Mouse (Mus musculus) forebrain, embryonic 16.5 days (tissue): Measurements from ENCODE around the gene Tmem238l. TPM values are rescaled to one million over a fixed set of nuclear protein-coding genes. Genes with fewer than 3 reads are reported as not detected.

Experiments
- ATAC-seq: fragments of 200-750 bp; cut with Nextera tagmentation; 2 replicates; pipeline ENCODE4 v1.8.0; 2017; ENCODE audit warnings: mild to moderate bottlenecking, moderate library complexity
- H3K27ac ChIP-seq: fragments of 300-500 bp; sonication (generic); 2 replicates; pipeline ENCODE4 v1.5.1; 2014; ENCODE audit warnings: low read length, control low read depth
- H3K27me3 ChIP-seq: fragments of 300-500 bp; sonication (generic); replicated peaks from 2 replicates; pipeline ENCODE4 v1.6.1; 2014; ENCODE audit warnings: low read length; ENCODE audit not compliant: control insufficient read depth, insufficient read depth
- H3K36me3 ChIP-seq: fragments of 300-500 bp; sonication (generic); 2 replicates; pipeline ENCODE4 v1.6.1; 2014; ENCODE audit not compliant: control insufficient read depth, insufficient read depth
- H3K4me1 ChIP-seq: fragments of 300-500 bp; sonication (generic); replicated peaks from 2 replicates; pipeline ENCODE4 v1.6.1; 2014; ENCODE audit warnings: low read length; ENCODE audit not compliant: control insufficient read depth, insufficient read depth
- H3K4me2 ChIP-seq: fragments of 300-500 bp; sonication (generic); 2 replicates; pipeline ENCODE4 v1.6.1; 2014; ENCODE audit warnings: mild to moderate bottlenecking, low read length, control low read depth
- H3K4me3 ChIP-seq: fragments of 300-500 bp; sonication (generic); replicated peaks from 2 replicates; pipeline ENCODE4 v1.5.1; 2014; ENCODE audit warnings: mild to moderate bottlenecking, low read length, control low read depth
- H3K9ac ChIP-seq: fragments of 300-500 bp; sonication (generic); replicated peaks from 2 replicates; pipeline ENCODE4 v1.6.1; 2014; ENCODE audit warnings: low read depth, low read length, control low read depth
- H3K9me3 ChIP-seq: fragments of 300-500 bp; sonication (generic); 2 replicates; pipeline ENCODE4 v1.6.1; 2016; ENCODE audit warnings: low read length; ENCODE audit not compliant: control insufficient read depth
- WGBS: fragments of 180-500 bp; shearing (Covaris S2); extraction: QIAGEN DNeasy Blood & Tissue Kit; methylation state at CpG from one replicate; pipeline ENCODE4 v1.1.7; 2014; 5-methylcytosine and 5-hydroxymethylcytosine counted together
- polyA plus RNA-seq: library from polyadenylated mRNA; unstranded; fragments of >200 nt; fragmentation: Nextera tagmentation; extraction: Ambion mirVana; gene quantifications from 2 replicates; pipeline ENCODE4 v1.2.1, GENCODE M21; 2015

Tmem238l gene
- polyA plus RNA-seq, 1 experiment from 2014 or later: not detected

- 79% methylated on average over 1 of the region's 1 CpGs for WGBS
- H3K9me3 ChIP-seq: no peaks in the 10 kb centered on the region
- H3K4me2 ChIP-seq: no peak overlapping the region
- no peaks in the 10 kb centered on the region for H3K36me3 ChIP-seq
- no peaks in the 10 kb centered on the region for H3K4me1 ChIP-seq
- no peak for ATAC-seq
- H3K4me3 ChIP-seq: no peak overlapping the region
- no peaks in the 10 kb centered on the region for H3K27me3 ChIP-seq
- H3K27ac ChIP-seq: no peak overlapping the region
- H3K9ac ChIP-seq: no peak overlapping the region
Observed at GRCm38 (mm10) chr11:66968575-66968974, 12.1 kb downstream of the Tmem238l start.

- Histone ChIP-seq H3K27ac (no peak overlapping the region), H3K9ac (no peak overlapping the region), H3K27me3 (no peaks in the 10 kb centered on the region), H3K9me3 (peaks cover 8% of the 10 kb centered on the region), H3K36me3 (no peaks in the 10 kb centered on the region), H3K4me1 (no peaks in the 10 kb centered on the region), H3K4me2 (no peak overlapping the region), H3K4me3 (no peak overlapping the region)
- 87% methylated on average over 3 of the region's 3 CpGs for WGBS
- no peak for ATAC-seq
Observed at GRCm38 (mm10) chr11:66973507-66973906, 17.1 kb downstream of the Tmem238l start.

- H3K4me1 ChIP-seq: no peaks in the 10 kb centered on the region
- H3K27ac ChIP-seq: no peak overlapping the region
- no peaks in the 10 kb centered on the region for H3K27me3 ChIP-seq
- H3K9me3 ChIP-seq: peaks cover 8% of the 10 kb centered on the region
- H3K4me2 ChIP-seq: no peak overlapping the region
- H3K4me3 ChIP-seq: no peak overlapping the region
- no peak for ATAC-seq
- WGBS: 94% methylated on average over 7 of the region's 7 CpGs
- no peak overlapping the region for H3K9ac ChIP-seq
- no peaks in the 10 kb centered on the region for H3K36me3 ChIP-seq
Observed at GRCm38 (mm10) chr11:66975606-66976330, 19.3 kb downstream of the Tmem238l start.

GRCm38 (mm10) chr11:66981336-66982115 is 25.1 kb downstream of the Tmem238l start:
- H3K27ac ChIP-seq: no peak overlapping the region
- no peaks in the 10 kb centered on the region for H3K36me3 ChIP-seq
- no peaks in the 10 kb centered on the region for H3K9me3 ChIP-seq
- ATAC-seq: no peak
- H3K4me2 ChIP-seq: no peak overlapping the region
- H3K9ac ChIP-seq: no peak overlapping the region
- H3K4me1 ChIP-seq: peaks cover 22% of the 10 kb centered on the region
- no peaks in the 10 kb centered on the region for H3K27me3 ChIP-seq
- no peak overlapping the region for H3K4me3 ChIP-seq
- WGBS: 69% methylated on average over 15 of the region's 15 CpGs

GRCm38 (mm10) chr11:66982794-66983193 is 26.4 kb downstream of the Tmem238l start:
- Histone ChIP-seq H3K4me1 (peaks cover 22% of the 10 kb centered on the region), H3K27me3 (no peaks in the 10 kb centered on the region), H3K9me3 (no peaks in the 10 kb centered on the region), H3K4me3 (no peak overlapping the region), H3K4me2 (no peak overlapping the region), H3K9ac (no peak overlapping the region), H3K27ac (no peak overlapping the region), H3K36me3 (no peaks in the 10 kb centered on the region)
- WGBS: 34% methylated on average over 6 of the region's 6 CpGs
- ATAC-seq: no peak

GRCm38 (mm10) chr11:66983422-66984164 is 27.2 kb downstream of the Tmem238l start:
- H3K36me3 ChIP-seq: no peaks in the 10 kb centered on the region
- 60% methylated on average over 11 of the region's 11 CpGs for WGBS
- H3K9ac ChIP-seq: no peak overlapping the region; the same call in 1 of the 2 replicates

GRCm38 (mm10) chr11:66984165-66985135 is 28.0 kb downstream of the Tmem238l start:
- H3K36me3 ChIP-seq: no peaks in the 10 kb centered on the region
- no peaks in the 10 kb centered on the region for H3K27me3 ChIP-seq
- no peaks in the 10 kb centered on the region for H3K9me3 ChIP-seq
- H3K27ac ChIP-seq: peak overlapping the region; percentile 86
- peak; percentile 82 for ATAC-seq
- H3K4me2 ChIP-seq: peak overlapping the region; percentile 59
- peak overlapping the region; percentile 45 for H3K4me3 ChIP-seq
- peaks cover 22% of the 10 kb centered on the region for H3K4me1 ChIP-seq
- peak overlapping the region; percentile 63 for H3K9ac ChIP-seq
- 4% methylated on average over 28 of the region's 28 CpGs for WGBS

More at GRCm38 (mm10) chr11:66983422-66984164, 27.2 kb downstream of the Tmem238l start:
- H3K27me3 ChIP-seq: no peaks in the 10 kb centered on the region
- H3K4me1 ChIP-seq: peaks cover 22% of the 10 kb centered on the region
- peak overlapping the region; percentile 86; the same call in 1 of the 2 replicates for H3K27ac ChIP-seq
- H3K4me3 ChIP-seq: no peak overlapping the region
- no peaks in the 10 kb centered on the region for H3K9me3 ChIP-seq
- peak; percentile 13; the same call in 1 of the 2 replicates for ATAC-seq
- no peak overlapping the region for H3K4me2 ChIP-seq

GRCm38 (mm10) chr11:66985136-66985702 is 28.8 kb downstream of the Tmem238l start:
- H3K9me3 ChIP-seq: no peaks in the 10 kb centered on the region
- WGBS: 28% methylated on average over 11 of the region's 11 CpGs
- no peaks in the 10 kb centered on the region for H3K36me3 ChIP-seq
- ATAC-seq: no peak
- no peaks in the 10 kb centered on the region for H3K27me3 ChIP-seq
- peaks cover 22% of the 10 kb centered on the region for H3K4me1 ChIP-seq
- H3K9ac ChIP-seq: peak overlapping the region; percentile 63
- H3K4me2 ChIP-seq: peak overlapping the region; percentile 59
- peak overlapping the region; percentile 86 for H3K27ac ChIP-seq
- peak overlapping the region; percentile 45 for H3K4me3 ChIP-seq
